Mouse (Mus musculus): ENCODE measurements around the gene Olfr166.

DNA sequence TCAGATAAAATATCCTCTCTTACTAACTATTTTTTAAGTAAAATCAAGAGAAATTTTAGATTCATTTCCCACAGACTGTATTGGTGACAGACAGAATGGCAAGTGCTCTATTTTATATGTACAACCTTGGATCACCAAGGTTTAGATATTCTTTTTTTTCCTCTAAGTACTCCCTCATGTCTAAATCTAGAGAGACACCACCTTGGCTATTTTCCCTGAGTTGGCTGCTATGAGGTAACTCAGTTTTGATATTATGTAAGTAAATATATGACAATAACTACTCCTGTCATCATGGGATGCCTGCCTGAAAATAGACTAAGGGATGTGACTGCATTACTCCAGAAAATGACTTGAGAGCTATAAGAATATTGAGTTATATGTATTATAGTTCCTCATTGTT, 52.0 kb downstream of the Olfr166 start, which contains the start of gene Olfr168:
- TF ChIP-seq CTCF (IDR thresholded peaks at IDR 0.05; ENCODE audit: low read depth): no peak
- TF ChIP-seq EP300 (optimal IDR thresholded peaks at IDR 0.05): no peak

All from stomach, postnatal 0 days (tissue).